Mouse (Mus musculus) central nervous system, embryonic 18 days (tissue): ENCODE measurements around the gene Opalin. TPM values are rescaled to one million over a fixed set of nuclear protein-coding genes. Genes with fewer than 3 reads are reported as not detected.

Source experiments
- polyA plus RNA-seq: library from polyadenylated mRNA; depleted of rRNA; stranded (reverse); fragments of >200 nt; gene quantifications from 2 replicates; pipeline ENCODE4 v1.2.3, GENCODE M21; 2012; rRNA removed

The Opalin gene
- polyA plus RNA-seq: not detected in 2 replicates

GRCm38 (mm10) chr19:41076906-41077305, at the start of gene Opalin:
Opalin (minus strand) TSS chr19:41077113.

GRCm38 (mm10) chr19:41029219-41029618, 47.7 kb downstream of the Opalin start, which contains the start of gene Dntt:
Dntt (plus strand) TSS chr19:41029275.

Other genes starting within 250 kb of the Opalin start
- gene Ccnj, start 245.8 kb downstream of the Opalin start, polyA plus RNA-seq: 16.2 and 17.4 TPM in 2 replicates
- 5.4 and 5.9 TPM in 2 replicates for gene Zfp518a, start 182.4 kb downstream of the Opalin start, polyA plus RNA-seq
- gene Blnk, start 82.6 kb downstream of the Opalin start, polyA plus RNA-seq: 0.48 and 0.55 TPM in 2 replicates
- gene Dntt, start 47.8 kb downstream of the Opalin start, polyA plus RNA-seq: 0.10 and 0.13 TPM in 2 replicates
- 0.78 and 0.87 TPM in 2 replicates for gene Tll2, start 129.7 kb upstream of the Opalin start, polyA plus RNA-seq
- gene Tm9sf3, start 186.9 kb upstream of the Opalin start, polyA plus RNA-seq: 91.0 and 101 TPM in 2 replicates